Mouse (Mus musculus) intestine, embryonic 16.5 days (tissue): ENCODE results near the gene 3100002H09Rik. TPM values are rescaled to one million over a fixed set of nuclear protein-coding genes. Genes with fewer than 3 reads are reported as not detected.

ENCODE experiments used
- ATAC-seq: fragments of 200-750 bp; cut with Nextera tagmentation; 2 replicates; pipeline ENCODE4 v1.8.0; 2017; ENCODE audit warnings: moderate TSS enrichment, moderate library complexity
- H3K27ac ChIP-seq: fragments of 300-500 bp; sonication (generic); 2 replicates; pipeline ENCODE4 v1.5.1; 2014; ENCODE audit warnings: mild to moderate bottlenecking, low read length
- H3K27me3 ChIP-seq: fragments of 300-500 bp; sonication (generic); replicated peaks from 2 replicates; pipeline ENCODE4 v1.6.1; 2014; ENCODE audit warnings: low read length, control low read depth, mixed read lengths; ENCODE audit not compliant: control insufficient read depth, insufficient read depth
- H3K36me3 ChIP-seq: fragments of 300-500 bp; sonication (generic); 2 replicates; pipeline ENCODE4 v1.6.1; 2014; ENCODE audit warnings: low read length, control low read depth; ENCODE audit not compliant: control insufficient read depth, insufficient read depth
- H3K4me1 ChIP-seq: fragments of 300-500 bp; sonication (generic); 2 replicates; pipeline ENCODE4 v1.6.1; 2014; ENCODE audit warnings: low read length, control low read depth, mixed read lengths; ENCODE audit not compliant: control insufficient read depth, insufficient read depth
- H3K4me2 ChIP-seq: fragments of 300-500 bp; sonication (generic); 2 replicates; pipeline ENCODE4 v1.6.1; 2014; ENCODE audit warnings: low read depth, low read length, control low read depth
- H3K4me3 ChIP-seq: fragments of 300-500 bp; sonication (generic); 2 replicates; pipeline ENCODE4 v1.5.1; 2014; ENCODE audit warnings: mild to moderate bottlenecking, low read length
- H3K9ac ChIP-seq: fragments of 300-500 bp; sonication (generic); 2 replicates; pipeline ENCODE4 v1.6.1; 2014; ENCODE audit warnings: low read depth, low read length
- H3K9me3 ChIP-seq: fragments of 300-500 bp; sonication (generic); 2 replicates; pipeline ENCODE4 v1.6.1; 2016; ENCODE audit warnings: low read length, control low read depth; ENCODE audit not compliant: control insufficient read depth
- WGBS: fragments of 180-500 bp; shearing (Covaris S2); extraction: QIAGEN DNeasy Blood & Tissue Kit; methylation state at CpG from one replicate; pipeline ENCODE4 v1.1.7; 2014; 5-methylcytosine and 5-hydroxymethylcytosine counted together
- polyA plus RNA-seq: library from polyadenylated mRNA; unstranded; fragments of >200 nt; fragmentation: Nextera tagmentation; extraction: Ambion mirVana; gene quantifications from 2 replicates; pipeline ENCODE4 v1.2.1, GENCODE M21; 2015

Gene 3100002H09Rik
- not detected in 2 replicates for polyA plus RNA-seq

- 72% methylated on average over 2 of the region's 2 CpGs for WGBS
- ATAC-seq = no peak
- no peaks in the 10 kb centered on the region for H3K36me3 ChIP-seq
- H3K27me3 ChIP-seq = 0 out of 2 replicates have a peak, but pooled peaks cover 10% of the 10 kb centered on the region
- H3K4me3 ChIP-seq = no peak within 1 kb of the TSS
- no peak within 1 kb of the TSS for H3K27ac ChIP-seq
- no peak within 1 kb of the TSS for H3K4me2 ChIP-seq
- no peak within 1 kb of the TSS for H3K9ac ChIP-seq
- H3K4me1 ChIP-seq = no peaks in the 10 kb centered on the region
- no peaks in the 10 kb centered on the region for H3K9me3 ChIP-seq
These were observed at the start of gene 3100002H09Rik for GRCm38 (mm10) chr4:124610703-124611102. Gene 3100002H09Rik (minus strand): TSS chr4:124610803.

GRCm38 (mm10) chr4:124659251-124660217, 48.9 kb upstream of the 3100002H09Rik start:
- peaks cover 23% of the 10 kb centered on the region for H3K4me1 ChIP-seq
- peaks cover 85% of the 10 kb centered on the region for H3K27me3 ChIP-seq
- H3K9ac ChIP-seq = no peak overlapping the region
- H3K9me3 ChIP-seq = no peaks in the 10 kb centered on the region
- peak overlapping the region; percentile 29 for H3K4me3 ChIP-seq
- no peak for ATAC-seq
- H3K4me2 ChIP-seq = peak overlapping the region; percentile 12; the same call in 1 of the 2 replicates
- no peaks in the 10 kb centered on the region for H3K36me3 ChIP-seq
- no peak overlapping the region for H3K27ac ChIP-seq
- WGBS = 3% methylated on average over 68 of the region's 68 CpGs

- 1% methylated on average over 39 of the region's 39 CpGs for WGBS
- Histone ChIP-seq H3K4me3 (peak overlapping the region; percentile 66), H3K4me1 (peaks cover 23% of the 10 kb centered on the region), H3K27ac (no peak overlapping the region), H3K9me3 (no peaks in the 10 kb centered on the region), H3K9ac (no peak overlapping the region), H3K27me3 (peaks cover 90% of the 10 kb centered on the region), H3K4me2 (peak overlapping the region; percentile 96; the same call in 1 of the 2 replicates), H3K36me3 (no peaks in the 10 kb centered on the region)
- ATAC-seq = no peak
These were observed 47.8 kb upstream of the 3100002H09Rik start for GRCm38 (mm10) chr4:124658412-124658851.

DNA sequence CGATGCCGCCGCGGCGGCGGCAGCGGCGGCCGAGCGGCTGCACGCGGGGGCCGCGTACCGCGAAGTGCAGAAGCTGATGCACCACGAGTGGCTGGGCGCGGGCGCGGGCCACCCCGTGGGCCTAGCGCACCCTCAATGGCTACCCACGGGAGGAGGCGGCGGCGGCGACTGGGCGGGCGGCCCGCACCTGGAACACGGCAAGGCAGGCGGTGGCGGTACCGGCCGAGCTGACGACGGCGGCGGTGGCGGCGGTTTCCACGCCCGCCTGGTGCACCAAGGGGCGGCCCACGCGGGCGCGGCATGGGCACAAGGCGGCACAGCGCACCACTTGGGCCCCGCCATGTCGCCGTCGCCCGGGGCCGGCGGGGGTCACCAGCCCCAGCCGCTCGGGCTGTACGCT, 47.2 kb upstream of the 3100002H09Rik start:
- no peak; the same call in 1 of the 2 replicates for ATAC-seq
- H3K9me3 ChIP-seq = no peaks in the 10 kb centered on the region
- H3K36me3 ChIP-seq = no peaks in the 10 kb centered on the region
- no peak overlapping the region for H3K27ac ChIP-seq
- H3K9ac ChIP-seq = peak overlapping the region; percentile 51; the same call in 1 of the 2 replicates
- peaks cover 23% of the 10 kb centered on the region for H3K4me1 ChIP-seq
- peak overlapping the region; percentile 96 for H3K4me2 ChIP-seq
- peaks cover 84% of the 10 kb centered on the region for H3K27me3 ChIP-seq
- WGBS = 0% methylated on average over 28 of the region's 61 CpGs
- H3K4me3 ChIP-seq = peak overlapping the region; percentile 66

DNA sequence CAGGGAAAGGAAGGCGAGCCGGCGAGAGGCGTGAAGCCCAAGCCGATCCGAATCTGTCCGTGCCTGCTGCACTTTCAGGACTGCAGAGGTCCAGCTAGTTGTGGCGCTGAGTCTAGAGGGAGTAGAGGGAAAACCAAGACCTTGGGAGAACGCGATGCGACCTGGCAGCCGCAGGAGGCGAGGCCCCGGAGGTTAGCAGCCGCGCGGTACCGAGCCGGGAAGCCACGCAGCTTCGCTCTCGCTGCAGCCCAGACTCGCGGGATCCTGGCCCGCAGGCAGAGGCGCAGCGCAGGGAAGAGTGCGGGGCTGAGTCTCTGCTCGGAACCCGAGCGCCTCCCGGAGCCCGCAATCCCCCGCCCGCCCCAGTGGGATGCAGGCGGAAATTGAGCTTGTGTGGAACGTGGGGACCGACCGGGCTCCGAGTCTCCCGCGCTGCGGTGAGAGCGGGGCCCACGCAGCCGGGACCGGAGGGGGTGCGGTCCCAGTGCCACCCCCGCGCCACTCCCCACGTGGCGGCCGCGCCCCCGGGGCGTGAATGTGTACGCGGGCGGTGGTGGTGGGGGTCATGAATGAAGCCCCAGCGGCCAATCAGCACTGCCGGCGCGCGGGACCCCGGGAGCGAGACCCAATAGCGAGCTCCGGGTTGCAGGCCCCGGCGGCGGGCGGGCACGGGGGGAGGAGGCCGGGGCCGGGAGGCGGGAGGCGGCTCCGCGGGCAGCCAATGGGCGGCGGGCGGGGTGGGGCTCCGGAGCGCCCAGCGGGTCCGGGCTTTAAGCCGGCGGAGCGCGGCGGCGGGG, 46.4 kb upstream of the 3100002H09Rik start:
- Histone ChIP-seq H3K4me1 (peaks cover 23% of the 10 kb centered on the region), H3K27me3 (peaks cover 80% of the 10 kb centered on the region), H3K9me3 (no peaks in the 10 kb centered on the region), H3K4me2 (peak overlapping the region; percentile 96), H3K36me3 (no peaks in the 10 kb centered on the region), H3K27ac (no peak overlapping the region), H3K9ac (peak overlapping the region; percentile 64), H3K4me3 (peak overlapping the region; percentile 66)
- peak; percentile 94 for ATAC-seq
- WGBS = 1% methylated on average over 86 of the region's 92 CpGs

GRCm38 (mm10) chr4:124656518-124656853, 45.9 kb upstream of the 3100002H09Rik start, which contains the start of gene Pou3f1:
Gene Pou3f1 (plus strand): TSS chr4:124656807.
- peak within 1 kb of the TSS; percentile 64 for H3K9ac ChIP-seq
- peak within 1 kb of the TSS; percentile 96 for H3K4me2 ChIP-seq
- ATAC-seq = no peak; the same call in 1 of the 2 replicates
- H3K4me1 ChIP-seq = peaks cover 23% of the 10 kb centered on the region
- peak within 1 kb of the TSS; percentile 66 for H3K4me3 ChIP-seq
- WGBS = 1% methylated on average over 15 of the region's 15 CpGs
- no peak within 1 kb of the TSS for H3K27ac ChIP-seq
- H3K9me3 ChIP-seq = no peaks in the 10 kb centered on the region
- peaks cover 74% of the 10 kb centered on the region for H3K27me3 ChIP-seq
- no peaks in the 10 kb centered on the region for H3K36me3 ChIP-seq

GRCm38 (mm10) chr4:124652886-124653285, 42.3 kb upstream of the 3100002H09Rik start:
- H3K27me3 ChIP-seq = peaks cover 48% of the 10 kb centered on the region
- no peak overlapping the region for H3K4me3 ChIP-seq
- H3K4me2 ChIP-seq = no peak overlapping the region
- H3K9me3 ChIP-seq = no peaks in the 10 kb centered on the region
- no peaks in the 10 kb centered on the region for H3K36me3 ChIP-seq
- ATAC-seq = no peak
- no peak overlapping the region for H3K27ac ChIP-seq
- peaks cover 10% of the 10 kb centered on the region for H3K4me1 ChIP-seq
- H3K9ac ChIP-seq = no peak overlapping the region
- WGBS = 13% methylated on average over 9 of the region's 9 CpGs

GRCm38 (mm10) chr4:124647909-124648308, 37.3 kb upstream of the 3100002H09Rik start:
- no peaks in the 10 kb centered on the region for H3K9me3 ChIP-seq
- no peak overlapping the region for H3K27ac ChIP-seq
- H3K4me3 ChIP-seq = no peak overlapping the region
- WGBS = 50% methylated on average over 5 of the region's 5 CpGs
- no peak overlapping the region for H3K4me2 ChIP-seq
- no peaks in the 10 kb centered on the region for H3K36me3 ChIP-seq
- peaks cover 7% of the 10 kb centered on the region; the same call in 1 of the 2 replicates for H3K4me1 ChIP-seq
- no peak overlapping the region for H3K9ac ChIP-seq
- no peak for ATAC-seq
- H3K27me3 ChIP-seq = peaks cover 8% of the 10 kb centered on the region

- peak overlapping the region; percentile 19; the same call in 1 of the 2 replicates for H3K4me3 ChIP-seq
- H3K4me1 ChIP-seq = peaks cover 7% of the 10 kb centered on the region; the same call in 1 of the 2 replicates
- H3K4me2 ChIP-seq = peak overlapping the region; percentile 32
- H3K27me3 ChIP-seq = peaks cover 5% of the 10 kb centered on the region; the same call in 1 of the 2 replicates
- H3K9ac ChIP-seq = no peak overlapping the region; the same call in 1 of the 2 replicates
- ATAC-seq = peak; percentile 48; the same call in 1 of the 2 replicates
- no peaks in the 10 kb centered on the region for H3K36me3 ChIP-seq
- H3K27ac ChIP-seq = no peak overlapping the region
- 13% methylated on average over 8 of the region's 8 CpGs for WGBS
- no peaks in the 10 kb centered on the region for H3K9me3 ChIP-seq
These were observed 36.0 kb upstream of the 3100002H09Rik start for GRCm38 (mm10) chr4:124646591-124646990.
